Mouse (Mus musculus) heart, embryonic 14.5 days (tissue): ENCODE results near the gene Rgl1. TPM values are rescaled to one million over a fixed set of nuclear protein-coding genes. Genes with fewer than 3 reads are reported as not detected.

ENCODE experiments used
- ATAC-seq: fragments of 200-750 bp; cut with Nextera tagmentation; 2 replicates; pipeline ENCODE4 v1.8.0; 2017; ENCODE audit warnings: low read depth, moderate TSS enrichment; ENCODE audit not compliant: insufficient number of reproducible peaks, insufficient read depth, low FRiP score
- H3K27ac ChIP-seq, 2 experiments: fragments of 200-500 bp in 1 of 2; fragments of 300-500 bp in 1 of 2; sonication (generic) in 1 of 2; replicated peaks in 1 of 2; 2 replicates each; pipeline ENCODE4 v1.5.1; 2012 to 2014; ENCODE audit warnings: low read depth in 2 of 2, low read length in 2 of 2, control low read depth in 1 of 2, mild to moderate bottlenecking in 1 of 2, mixed read lengths in 1 of 2; ENCODE audit not compliant: control insufficient read depth in 1 of 2, insufficient read depth in 1 of 2
- H3K27me3 ChIP-seq: fragments of 300-500 bp; sonication (generic); 2 replicates; pipeline ENCODE4 v1.6.1; 2014; ENCODE audit warnings: mild to moderate bottlenecking, low read length, control low read depth; ENCODE audit not compliant: control insufficient read depth, insufficient read depth
- H3K36me3 ChIP-seq: fragments of 300-500 bp; sonication (generic); 2 replicates; pipeline ENCODE4 v1.6.1; 2014; ENCODE audit warnings: mild to moderate bottlenecking, control low read depth, low read length, mixed read lengths; ENCODE audit not compliant: control insufficient read depth, insufficient read depth
- H3K4me1 ChIP-seq, 2 experiments: fragments of 200-500 bp in 1 of 2; fragments of 300-500 bp in 1 of 2; sonication (generic) in 1 of 2; 2 replicates each; pipeline ENCODE4 v1.6.1; 2012 to 2014; ENCODE audit warnings: low read length in 2 of 2, control low read depth in 1 of 2, mixed read lengths in 1 of 2; ENCODE audit not compliant: control insufficient read depth in 2 of 2, insufficient read depth in 2 of 2
- H3K4me2 ChIP-seq: fragments of 300-500 bp; sonication (generic); 2 replicates; pipeline ENCODE4 v1.6.1; 2014; ENCODE audit warnings: mild to moderate bottlenecking, low read length
- H3K4me3 ChIP-seq, 2 experiments: fragments of 200-500 bp in 1 of 2; fragments of 300-500 bp in 1 of 2; sonication (generic) in 1 of 2; 2 replicates each; pipeline ENCODE4 v1.5.1; 2012 to 2014; ENCODE audit warnings: low read length in 2 of 2, mild to moderate bottlenecking in 2 of 2, control low read depth in 1 of 2, low read depth in 1 of 2, moderate library complexity in 1 of 2; ENCODE audit not compliant: control insufficient read depth in 1 of 2, insufficient read depth in 1 of 2
- H3K9ac ChIP-seq: fragments of 300-500 bp; sonication (generic); 2 replicates; pipeline ENCODE4 v1.6.1; 2014; ENCODE audit warnings: mild to moderate bottlenecking, low read length
- H3K9me3 ChIP-seq: fragments of 300-500 bp; sonication (generic); 2 replicates; pipeline ENCODE4 v1.6.1; 2016; ENCODE audit warnings: low read length, control low read depth; ENCODE audit not compliant: control insufficient read depth
- WGBS: fragments of 180-500 bp; shearing (Covaris S2); extraction: QIAGEN DNeasy Blood & Tissue Kit; methylation state at CpG from one replicate; pipeline ENCODE4 v1.1.7; 2014; 5-methylcytosine and 5-hydroxymethylcytosine counted together
- polyA plus RNA-seq: library from polyadenylated mRNA; unstranded; fragments of >200 nt; fragmentation: Nextera tagmentation; extraction: Ambion mirVana; gene quantifications from 2 replicates; pipeline ENCODE4 v1.2.1, GENCODE M21; 2014

Gene Rgl1
- 66.8 and 72.0 TPM in 2 replicates for polyA plus RNA-seq

DNA sequence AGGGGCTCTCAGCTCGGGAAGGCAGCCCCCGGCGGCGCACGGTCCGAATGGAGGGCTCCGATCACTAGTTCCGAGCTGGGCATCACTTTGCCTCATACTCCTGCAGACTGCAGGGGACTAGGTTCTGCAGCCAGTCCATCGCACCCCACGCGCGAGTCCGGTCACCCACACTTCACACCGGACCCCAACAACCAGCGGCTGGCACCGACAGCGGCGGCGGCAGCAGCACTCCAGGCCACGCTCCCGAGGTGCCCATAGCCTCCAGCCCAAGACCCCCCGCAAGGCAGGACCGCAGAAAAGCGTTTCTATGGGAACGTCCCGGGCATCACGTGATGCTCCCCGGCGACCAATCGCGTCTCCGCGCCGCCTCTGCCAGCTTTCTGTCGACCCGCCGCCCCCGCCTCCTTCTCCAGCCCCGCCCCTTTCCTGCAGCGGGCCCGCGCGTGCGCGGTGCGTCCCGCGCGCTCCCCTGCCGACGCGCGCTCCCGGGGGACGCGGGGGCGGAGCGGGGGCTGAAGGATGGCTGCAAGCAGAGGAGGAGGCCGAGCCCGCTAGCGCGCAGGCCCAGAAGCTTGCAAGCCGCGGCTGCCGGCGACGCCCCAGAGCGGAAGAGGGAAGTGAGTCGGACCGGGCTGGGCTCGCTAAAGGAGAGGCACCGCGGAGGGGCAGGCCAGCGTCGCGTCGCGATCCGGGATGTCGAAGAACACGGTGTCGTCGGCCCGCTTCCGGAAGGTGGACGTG, at the start of gene Rgl1, which contains the start of gene Arpc5:
Rgl1 (minus strand) TSS at position 320 of the 741 bp plus-strand sequence.
Arpc5 (plus strand) TSS at position 511 of the 741 bp plus-strand sequence.
- under 1% methylated on average over 76 of the region's 86 CpGs for WGBS

GRCm38 (mm10) chr1:152815265-152815701, 49.1 kb upstream of the Rgl1 start:
- no peaks in the 10 kb centered on the region for H3K27me3 ChIP-seq
- no peak overlapping the region for H3K4me3 ChIP-seq
- no peak overlapping the region for H3K9ac ChIP-seq
- no peaks in the 10 kb centered on the region for H3K9me3 ChIP-seq
- WGBS: 38% methylated on average over 7 of the region's 7 CpGs
- no peaks in the 10 kb centered on the region for H3K36me3 ChIP-seq
- no peak overlapping the region for H3K27ac ChIP-seq
- H3K4me1 ChIP-seq: peaks cover 21 to 31% of the 10 kb centered on the region in 2 experiments
- peak overlapping the region; percentile 24; the same call in 1 of the 2 replicates for H3K4me2 ChIP-seq
- peak; percentile 49; the same call in 1 of the 2 replicates for ATAC-seq

More for the DNA sequence above, at the start of gene Rgl1, which contains the start of gene Arpc5:
- peaks cover 27% of the 10 kb centered on the region for H3K36me3 ChIP-seq
- H3K27ac ChIP-seq: peak within 1 kb of the TSS; percentile 83 to 94
- ATAC-seq: peak; percentile 97
- H3K27me3 ChIP-seq: no peaks in the 10 kb centered on the region
- H3K4me2 ChIP-seq: peak within 1 kb of the TSS; percentile 95
- H3K9me3 ChIP-seq: no peaks in the 10 kb centered on the region
- 0 out of 4 replicates have a peak, but pooled peaks cover 0 to 13% of the 10 kb centered on the region in 2 experiments for H3K4me1 ChIP-seq
- peak within 1 kb of the TSS; percentile 99 for H3K9ac ChIP-seq
- H3K4me3 ChIP-seq: peak within 1 kb of the TSS; percentile 92 to 98

DNA sequence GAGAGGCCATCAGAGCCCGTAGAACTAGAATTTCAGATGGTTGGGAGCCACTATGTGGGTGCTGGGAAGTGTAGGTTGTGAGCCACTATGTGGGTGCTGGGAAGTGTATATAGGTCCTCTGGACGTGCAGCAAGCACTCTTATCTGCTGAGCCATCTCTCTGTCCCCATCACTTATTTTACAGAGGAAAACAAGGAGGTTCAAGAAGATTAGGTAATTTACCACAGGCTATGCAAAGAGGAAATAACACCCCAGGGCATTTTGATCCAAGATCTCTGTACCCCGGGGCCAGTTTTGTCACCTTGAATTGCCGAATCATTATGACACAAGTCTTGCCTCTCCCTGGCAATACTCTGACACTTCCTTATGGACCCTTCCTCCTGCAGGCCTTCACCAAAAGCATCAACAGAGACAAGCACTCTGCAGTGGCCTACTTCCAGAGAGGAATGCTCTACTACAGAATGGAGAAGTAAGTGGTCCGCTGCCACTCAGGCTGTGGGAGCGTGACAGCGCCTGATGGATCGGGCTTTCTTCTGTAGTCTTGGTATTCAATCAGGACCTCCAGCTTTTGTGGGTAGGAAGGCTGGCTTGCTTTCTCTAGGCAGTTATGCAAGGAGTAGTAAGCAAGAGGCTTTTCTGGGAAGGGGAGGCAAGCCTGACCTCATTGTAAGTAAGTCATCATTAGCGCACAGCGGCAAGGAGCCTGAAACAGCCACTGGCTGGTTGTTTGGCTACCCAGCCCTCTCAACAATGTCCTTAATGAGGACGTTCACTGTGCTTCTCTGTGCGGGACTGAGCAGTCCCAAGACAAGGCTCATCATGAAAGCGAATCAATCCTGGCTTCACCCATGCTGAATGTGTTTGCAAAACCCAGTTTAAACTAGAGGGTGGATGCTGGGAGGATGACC, 44.6 kb upstream of the Rgl1 start:
- Histone ChIP-seq H3K27ac (no peak overlapping the region), H3K9ac (no peak overlapping the region), H3K4me2 (no peak overlapping the region), H3K4me1 (peaks cover 7 to 8% of the 10 kb centered on the region in 2 experiments; a peak in 3 of 4 replicates), H3K4me3 (no peak overlapping the region), H3K27me3 (no peaks in the 10 kb centered on the region), H3K9me3 (no peaks in the 10 kb centered on the region), H3K36me3 (no peaks in the 10 kb centered on the region)
- no peak for ATAC-seq
- WGBS: 78% methylated on average over 13 of the region's 13 CpGs

- H3K9ac ChIP-seq: no peak overlapping the region
- H3K27me3 ChIP-seq: no peaks in the 10 kb centered on the region
- 16% methylated on average over 8 of the region's 8 CpGs for WGBS
- H3K4me3 ChIP-seq: no peak overlapping the region
- peaks cover 3 to 4% of the 10 kb centered on the region in 2 experiments; a peak in 1 of 4 replicates for H3K4me1 ChIP-seq
- peak overlapping the region; percentile 61 to 64 for H3K27ac ChIP-seq
- peak; percentile 85 for ATAC-seq
- H3K4me2 ChIP-seq: no peak overlapping the region
- H3K36me3 ChIP-seq: no peaks in the 10 kb centered on the region
- no peaks in the 10 kb centered on the region for H3K9me3 ChIP-seq
These were observed 43.5 kb upstream of the Rgl1 start for GRCm38 (mm10) chr1:152809541-152810252.

DNA sequence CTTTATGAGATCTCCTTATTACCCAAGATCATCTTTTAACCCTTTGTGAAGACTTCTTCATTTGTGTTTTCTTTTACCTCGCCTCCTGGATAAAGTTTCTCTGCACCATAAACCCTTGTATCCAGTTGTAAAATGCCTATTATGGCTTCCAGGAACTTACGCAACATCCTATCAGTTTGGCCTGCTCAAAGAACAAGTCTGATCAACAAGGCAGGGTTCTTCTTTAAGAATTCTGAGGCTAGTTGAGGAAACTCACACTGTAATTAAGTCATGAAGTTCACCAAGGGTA, 42.2 kb upstream of the Rgl1 start:
- no peak overlapping the region for H3K4me3 ChIP-seq
- 83% methylated on average over 2 of the region's 2 CpGs for WGBS

DNA sequence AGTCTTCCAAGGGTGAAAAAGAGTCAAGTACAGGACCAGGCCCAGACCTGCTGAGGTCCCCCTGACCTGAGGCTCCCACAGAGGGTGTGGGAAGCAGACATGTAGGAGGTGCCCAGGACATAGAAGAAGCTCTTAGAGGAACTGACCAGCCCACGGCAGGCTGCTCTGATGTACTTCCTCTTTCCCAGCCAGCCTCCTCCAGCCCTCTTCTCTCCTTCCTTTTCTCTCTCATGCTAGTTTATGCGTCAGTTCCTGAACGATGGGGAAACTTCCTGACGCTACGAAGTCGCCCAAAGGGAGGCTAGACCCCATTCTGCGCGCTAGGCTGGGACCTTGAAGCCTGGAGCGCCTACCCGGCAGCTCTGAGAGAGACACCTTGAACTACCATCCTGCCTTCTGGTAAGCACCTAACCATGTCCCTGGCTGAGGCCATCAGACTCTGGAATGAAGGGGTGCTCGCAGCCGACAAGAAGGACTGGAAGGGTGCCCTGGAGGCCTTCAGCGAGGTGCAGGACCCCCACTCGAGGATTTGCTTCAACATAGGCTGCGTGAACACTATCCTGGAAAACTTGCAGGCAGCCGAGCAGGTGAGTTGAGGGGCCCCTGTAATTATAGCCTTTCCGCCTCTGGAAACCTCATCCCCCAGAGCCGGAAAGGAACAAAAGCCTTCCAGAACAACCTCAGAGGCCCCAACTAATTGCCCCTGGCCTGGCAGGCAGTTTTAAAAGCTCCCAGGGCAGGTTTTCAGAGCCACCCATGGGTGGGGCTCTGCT, 41.7 kb upstream of the Rgl1 start:
- H3K4me3 ChIP-seq: no peak overlapping the region
- no peaks in the 10 kb centered on the region for H3K36me3 ChIP-seq
- H3K4me1 ChIP-seq: peaks cover 3 to 4% of the 10 kb centered on the region in 2 experiments; a peak in 1 of 4 replicates
- ATAC-seq: no peak
- no peaks in the 10 kb centered on the region for H3K9me3 ChIP-seq
- H3K27me3 ChIP-seq: no peaks in the 10 kb centered on the region
- WGBS: 70% methylated on average over 18 of the region's 18 CpGs
- H3K9ac ChIP-seq: no peak overlapping the region
- no peak overlapping the region for H3K4me2 ChIP-seq
- no peak overlapping the region for H3K27ac ChIP-seq

More for the DNA sequence above, 42.2 kb upstream of the Rgl1 start:
- ATAC-seq: no peak
- Histone ChIP-seq H3K9me3 (no peaks in the 10 kb centered on the region), H3K36me3 (no peaks in the 10 kb centered on the region), H3K4me1 (peaks cover 3 to 4% of the 10 kb centered on the region in 2 experiments; a peak in 1 of 4 replicates), H3K27ac (no peak overlapping the region), H3K9ac (no peak overlapping the region), H3K4me2 (no peak overlapping the region), H3K27me3 (no peaks in the 10 kb centered on the region)
